ENCODE assay signal across 8 mouse cellular contexts in the genomic region with DNA sequence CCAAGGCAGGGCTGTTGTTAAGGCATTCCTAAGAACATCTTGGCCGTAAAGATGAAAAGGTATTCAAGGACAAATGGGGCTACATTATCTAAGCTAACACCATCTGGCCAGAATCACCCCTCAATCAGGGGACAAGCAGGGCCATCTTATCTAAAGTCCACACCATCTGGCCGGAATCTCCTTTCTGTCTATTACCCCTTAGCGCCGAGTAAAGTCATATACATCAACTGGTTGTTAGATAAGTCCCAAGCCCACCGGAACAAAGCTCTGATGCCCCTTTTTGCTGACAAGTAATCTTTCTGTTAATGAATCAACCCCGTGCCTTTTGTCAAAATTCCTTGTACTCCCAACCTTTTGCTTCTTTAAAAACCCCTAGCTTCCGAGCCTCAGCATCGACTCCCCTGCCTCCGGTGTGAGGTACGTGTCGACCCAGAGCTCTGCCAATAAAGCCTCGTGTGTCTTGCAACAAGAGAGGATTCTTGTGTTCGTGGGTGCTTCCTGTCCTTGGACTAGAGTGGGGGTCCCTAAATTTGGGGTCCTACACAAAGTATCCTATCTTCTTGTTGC.
DNase-seq lines count a peak whose midpoint lies in the region; ATAC-seq lines count a peak whose summit lies in the region.
"Not testable (repeated sequence)": the region's sequence is repeated elsewhere in the genome, so short reads cannot be mapped to it uniquely, and the experiment has no call there.

No protein-coding gene starts in this region.

- WGBS in hindbrain, embryonic 14.5 days: 83% methylated on average over 12 of the region's 13 CpGs

- H3K27ac ChIP-seq in hindbrain, embryonic 14.5 days: not testable (repeated sequence)

- H3K36me3 ChIP-seq in hindbrain, embryonic 14.5 days (replicated peaks; ENCODE audit: control insufficient read depth, insufficient read depth); splenic B cell, adult 2 months (ENCODE audit: control insufficient read depth, insufficient read depth, low read length, poor library complexity, severe bottlenecking): not testable (repeated sequence)

- DNase-seq in R1 (ENCODE audit: low read depth, low spot score): peak; percentile 39
- DNase-seq in cerebellum, adult 8-10 months: peak; percentile 55
- DNase-seq in frontal cortex, postnatal 25 days (ENCODE audit: low spot score in 2 of 2): peak; percentile 33 to 57
- peak; percentile 23 for DNase-seq in hindbrain, embryonic 14.5 days (ENCODE audit: low spot score)
- DNase-seq in layer of hippocampus, adult 9-11 months: peak; percentile 58
- DNase-seq in lung, postnatal 4 days: peak; percentile 17 to 53
- DNase-seq in splenic B cell, adult 2 months (ENCODE audit: low read depth, low spot score): peak; percentile 1
- DNase-seq in urinary bladder, postnatal 25 days (ENCODE audit: low spot score): peak; percentile 29

- H3K4me3 ChIP-seq in hindbrain, embryonic 14.5 days (replicated peaks; ENCODE audit: low read length): not testable (repeated sequence)

- H3K4me1 ChIP-seq in hindbrain, embryonic 14.5 days (replicated peaks; ENCODE audit: control insufficient read depth, insufficient read depth, low read length): not testable (repeated sequence)

- not testable (repeated sequence) for ATAC-seq in hindbrain, embryonic 14.5 days (ENCODE audit: low FRiP score)

- H3K4me2 ChIP-seq in hindbrain, embryonic 14.5 days (replicated peaks): not testable (repeated sequence)

- H3K9ac ChIP-seq in hindbrain, embryonic 14.5 days: not testable (repeated sequence)

- not testable (repeated sequence) for H3K9me3 ChIP-seq in hindbrain, embryonic 14.5 days (ENCODE audit: control insufficient read depth, low read length)

- not testable (repeated sequence) for H3K27me3 ChIP-seq in hindbrain, embryonic 14.5 days (ENCODE audit: control insufficient read depth, insufficient read depth, low read length); splenic B cell, adult 2 months (ENCODE audit: control insufficient read depth, insufficient read depth, low read length, poor library complexity, severe bottlenecking)

Comparison
In these comparisons a context has a peak if more than half of its experiments do, and no peak if none do; other contexts are left out.
1. DNase-seq: peak in every context shown above with its lines; median percentile 58 in layer of hippocampus, adult 9-11 months; 55 in cerebellum, adult 8-10 months; 45 in frontal cortex, postnatal 25 days; 39 in R1; 35 in lung, postnatal 4 days; 29 in urinary bladder, postnatal 25 days; 23 in hindbrain, embryonic 14.5 days; 1 in splenic B cell, adult 2 months.